Comparison of ENCODE assay signal across 19 mouse cellular contexts in genomic region chr2:14543773-14544172, GRCm38 (mm10). TPM values are rescaled to one million over a fixed set of nuclear protein-coding genes. Genes with fewer than 3 reads are reported as not detected.
DNase-seq lines count a peak whose midpoint lies in the region; ATAC-seq and TF ChIP-seq lines count a peak whose summit lies in the region.
"Had no signal": no experiment of that assay in that cellular context is flagged by ENCODE, and none has a peak within 500 bp of the region (broad histone marks: within the 10 kb centered on the region; RNA-seq: fewer than 3 reads in every experiment).

No protein-coding gene starts in this region.

- H3K27me3 ChIP-seq in heart, embryonic 13.5 days (replicated peaks) = no peaks in the 10 kb centered on the region
- no peaks in the 10 kb centered on the region for H3K27me3 ChIP-seq in lung, embryonic 14.5 days (ENCODE audit: insufficient read depth, low read length)
- H3K27me3 ChIP-seq in lung, embryonic 16.5 days (ENCODE audit: control insufficient read depth, insufficient read depth, low read depth, low read length) = no peaks in the 10 kb centered on the region
- H3K27me3 ChIP-seq: CH12.LX; embryonic facial prominence, embryonic 12.5 days; forebrain, embryonic 13.5 days; forebrain, embryonic 15.5 days had no signal

- no peak for TF ChIP-seq CTCF in lung, embryonic 14.5 days (IDR thresholded peaks at IDR 0.05; ENCODE audit: low read depth)

- no peak overlapping the region for H3K4me3 ChIP-seq in heart, embryonic 13.5 days
- no peak overlapping the region for H3K4me3 ChIP-seq in lung, embryonic 14.5 days (ENCODE audit: low read depth, low read length)
- no peak overlapping the region for H3K4me3 ChIP-seq in lung, embryonic 16.5 days (ENCODE audit: low read length)
- H3K4me3 ChIP-seq: embryonic facial prominence, embryonic 10.5 days; embryonic facial prominence, embryonic 12.5 days; forebrain, embryonic 13.5 days; forebrain, embryonic 15.5 days had no signal

- peak overlapping the region; percentile 24; the same call in 1 of the 2 replicates for H3K27ac ChIP-seq in heart, embryonic 13.5 days (replicated peaks)
- H3K27ac ChIP-seq in lung, embryonic 14.5 days (ENCODE audit: low read depth) = peak overlapping the region; percentile 68; the same call in 1 of the 2 replicates
- H3K27ac ChIP-seq in lung, embryonic 16.5 days (ENCODE audit: low read length) = peak overlapping the region; percentile 57; the same call in 1 of the 2 replicates
- H3K27ac ChIP-seq: embryonic facial prominence, embryonic 10.5 days; embryonic facial prominence, embryonic 12.5 days; forebrain, embryonic 13.5 days; forebrain, embryonic 15.5 days had no signal

- no peaks in the 10 kb centered on the region for H3K36me3 ChIP-seq in heart, embryonic 13.5 days
- H3K36me3 ChIP-seq in lung, embryonic 14.5 days (ENCODE audit: insufficient read depth) = no peaks in the 10 kb centered on the region
- H3K36me3 ChIP-seq in lung, embryonic 16.5 days (ENCODE audit: control insufficient read depth, insufficient read depth, low read length) = no peaks in the 10 kb centered on the region
- H3K36me3 ChIP-seq: embryonic facial prominence, embryonic 10.5 days; embryonic facial prominence, embryonic 12.5 days; forebrain, embryonic 15.5 days; G1E had no signal

- no peak overlapping the region for H3K4me2 ChIP-seq in heart, embryonic 13.5 days
- H3K4me2 ChIP-seq in lung, embryonic 14.5 days = no peak overlapping the region
- H3K4me2 ChIP-seq in lung, embryonic 16.5 days (ENCODE audit: low read depth, low read length) = no peak overlapping the region
- H3K4me2 ChIP-seq: embryonic facial prominence, embryonic 12.5 days; forebrain, embryonic 13.5 days; forebrain, embryonic 15.5 days had no signal

- H3K9me3 ChIP-seq in heart, embryonic 13.5 days = no peaks in the 10 kb centered on the region
- no peaks in the 10 kb centered on the region for H3K9me3 ChIP-seq in lung, embryonic 14.5 days (ENCODE audit: low read depth, low read length)
- no peaks in the 10 kb centered on the region for H3K9me3 ChIP-seq in lung, embryonic 16.5 days (ENCODE audit: control insufficient read depth, low read length)
- H3K9me3 ChIP-seq: embryonic facial prominence, embryonic 10.5 days; embryonic facial prominence, embryonic 12.5 days; forebrain, embryonic 13.5 days; forebrain, embryonic 15.5 days; G1E had no signal

- no peak for ATAC-seq in heart, embryonic 13.5 days (ENCODE audit: extremely low read depth, insufficient number of reproducible peaks, low FRiP score, low TSS enrichment)
- peak; percentile 62; the same call in 1 of the 2 replicates for ATAC-seq in lung, embryonic 14.5 days (ENCODE audit: insufficient read depth)
- ATAC-seq in lung, embryonic 16.5 days (ENCODE audit: low read depth) = no peak
- ATAC-seq: activated CD4-positive, CD25-positive, alpha-beta regulatory T cell, adult 4 months; CD4-positive, CD25-positive, alpha-beta regulatory T cell, adult 4 months; forebrain, embryonic 13.5 days; forebrain, embryonic 15.5 days; Patski had no signal

- H3K9ac ChIP-seq in heart, embryonic 13.5 days = no peak overlapping the region
- H3K9ac ChIP-seq in lung, embryonic 14.5 days = no peak overlapping the region
- no peak overlapping the region for H3K9ac ChIP-seq in lung, embryonic 16.5 days (ENCODE audit: low read length)
- H3K9ac ChIP-seq: embryonic facial prominence, embryonic 12.5 days; forebrain, embryonic 13.5 days; forebrain, embryonic 15.5 days had no signal

- H3K4me1 ChIP-seq in heart, embryonic 13.5 days = peaks cover 11% of the 10 kb centered on the region
- H3K4me1 ChIP-seq in lung, embryonic 14.5 days (ENCODE audit: insufficient read depth) = no peaks in the 10 kb centered on the region
- peaks cover 5% of the 10 kb centered on the region; the same call in 1 of the 2 replicates for H3K4me1 ChIP-seq in lung, embryonic 16.5 days (replicated peaks; ENCODE audit: control insufficient read depth, insufficient read depth, low read length)
- H3K4me1 ChIP-seq: embryonic facial prominence, embryonic 10.5 days; embryonic facial prominence, embryonic 12.5 days; forebrain, embryonic 13.5 days; forebrain, embryonic 15.5 days had no signal

- WGBS in heart, embryonic 13.5 days = 71% methylated on average over 2 of the region's 2 CpGs
- 33% methylated on average over 2 of the region's 2 CpGs for WGBS in lung, embryonic 14.5 days
- 45% methylated on average over 2 of the region's 2 CpGs for WGBS in lung, embryonic 16.5 days

- no peak for DNase-seq in heart, adult 11 months
- DNase-seq in lung, embryonic 14.5 days = no peak
- no peak for DNase-seq in lung, postnatal 25 days (ENCODE audit: low spot score)
- no peak for DNase-seq in lung, postnatal 4 days
- DNase-seq: B cell, adult 2 months; cerebellum, adult 11-12 months; cerebellum, adult 2 months; cerebellum, adult 9-10 months had no signal

RNA-seq across cellular contexts. Expression of gene Cacnb2, which starts 59.1 kb away (rescaled TPM):
- 9.0 and 9.5 TPM in 2 replicates for polyA plus RNA-seq in heart, embryonic 13.5 days (2015; fragmentation: Nextera tagmentation; extraction: Ambion mirVana)
- polyA plus RNA-seq in lung, embryonic 14.5 days (2014; fragmentation: Nextera tagmentation; extraction: Ambion mirVana) = 8.8 and 9.8 TPM in 2 replicates
- polyA plus RNA-seq in lung, embryonic 16.5 days (2015; fragmentation: Nextera tagmentation; extraction: Ambion mirVana) = 8.0 and 9.2 TPM in 2 replicates
- polyA plus RNA-seq: G1E had no signal
